Mouse (Mus musculus) MEL (cell line): ENCODE measurements around the gene Rapgef4. TPM values are rescaled to one million over a fixed set of nuclear protein-coding genes. Genes with fewer than 3 reads are reported as not detected.

ENCODE experiments used
- DNase-seq: peaks from one replicate; pipeline ENCODE4 v3.0.0; 2011; ENCODE audit warnings: low read depth, low spot score
- H3K27ac ChIP-seq: 2 replicates; pipeline ENCODE4 v1.5.1; 2012; ENCODE audit warnings: low read depth, mild to moderate bottlenecking, control low read depth, low read length, moderate library complexity; ENCODE audit not compliant: control insufficient read depth
- H3K27me3 ChIP-seq, 2 experiments: fragments of 150-350 bp in 1 of 2; sonication (generic) in 1 of 2; 2 replicates each; pipeline ENCODE4 v1.6.1; 2012; ENCODE audit warnings: low read length in 2 of 2, mild to moderate bottlenecking in 2 of 2, improper control_type of control experiment in 1 of 2, moderate library complexity in 1 of 2; ENCODE audit not compliant: insufficient read depth in 2 of 2, control insufficient read depth in 1 of 2
- H3K36me3 ChIP-seq, 2 experiments: 2 replicates each; pipeline ENCODE4 v1.6.1; 2012 to 2014; ENCODE audit warnings: low read length in 2 of 2, improper control_type of control experiment in 1 of 2, inconsistent platforms in 1 of 2, mild to moderate bottlenecking in 1 of 2; ENCODE audit not compliant: insufficient read depth in 2 of 2, control insufficient read depth in 1 of 2
- H3K4me1 ChIP-seq, 2 experiments: fragments of 150-350 bp in 1 of 2; sonication (generic) in 1 of 2; 2 replicates each; pipeline ENCODE4 v1.6.1; 2012; ENCODE audit warnings: low read length in 2 of 2, improper control_type of control experiment in 1 of 2, mild to moderate bottlenecking in 1 of 2; ENCODE audit not compliant: insufficient read depth in 2 of 2, control insufficient read depth in 1 of 2
- H3K4me3 ChIP-seq, 2 experiments: fragments of 150-350 bp in 1 of 2; sonication (generic) in 1 of 2; 2 replicates each; pipeline ENCODE4 v1.5.1; 2012; ENCODE audit warnings: low read depth in 2 of 2, low read length in 2 of 2, mild to moderate bottlenecking in 2 of 2, moderate library complexity in 2 of 2, control low read depth in 1 of 2, improper control_type of control experiment in 1 of 2; ENCODE audit not compliant: control insufficient read depth in 1 of 2, insufficient read depth in 1 of 2
- H3K79me2 ChIP-seq: 2 replicates; pipeline ENCODE4 v1.6.1; 2012; ENCODE audit warnings: mild to moderate bottlenecking, low read length, moderate library complexity; ENCODE audit not compliant: control insufficient read depth, poor library complexity, insufficient read depth
- H3K9ac ChIP-seq: 2 replicates; pipeline ENCODE4 v1.6.1; 2012; ENCODE audit warnings: low read depth, mild to moderate bottlenecking, control low read depth, low read length, moderate library complexity; ENCODE audit not compliant: control insufficient read depth, poor library complexity, severe bottlenecking
- H3K9me3 ChIP-seq: fragments of 150-350 bp; sonication (generic); replicated peaks from 2 replicates; pipeline ENCODE4 v1.6.1; 2012; ENCODE audit warnings: mild to moderate bottlenecking, low read length, improper control_type of control experiment, moderate library complexity; ENCODE audit not compliant: insufficient read depth
- CHD1 ChIP-seq: IDR thresholded peaks from 2 replicates; pipeline ENCODE4 v1.6.1; 2012; ENCODE audit warnings: low read depth, mild to moderate bottlenecking, inconsistent platforms, low read length, improper control_type of control experiment
- CTCF ChIP-seq, 3 experiments: IDR thresholded peaks in 2 of 3; conservative IDR thresholded peaks in 1 of 3; 2 replicates each; pipeline ENCODE4 v1.5.1; 2011 to 2012; ENCODE audit warnings: low read length in 3 of 3, low read depth in 2 of 3, mild to moderate bottlenecking in 2 of 3, improper control_type of control experiment in 1 of 3, inconsistent platforms in 1 of 3, mixed read lengths in 1 of 3, moderate library complexity in 1 of 3; ENCODE audit not compliant: control insufficient read depth in 1 of 3, insufficient read depth in 1 of 3, poor library complexity in 1 of 3, severe bottlenecking in 1 of 3
- E2F4 ChIP-seq: IDR thresholded peaks from 2 replicates; pipeline ENCODE4 v1.6.1; 2011; ENCODE audit warnings: low read depth, low read length, improper control_type of control experiment, borderline replicate concordance
- ELF1 ChIP-seq: IDR thresholded peaks from 2 replicates; pipeline ENCODE4 v1.6.1; 2014; ENCODE audit warnings: low read depth, mild to moderate bottlenecking, inconsistent platforms, low read length, improper control_type of control experiment, moderate library complexity
- GABPA ChIP-seq: IDR thresholded peaks from 2 replicates; pipeline ENCODE4 v1.6.1; 2012; ENCODE audit warnings: low read depth, mild to moderate bottlenecking, inconsistent platforms, low read length, improper control_type of control experiment, moderate library complexity
- GATA1 ChIP-seq: IDR thresholded peaks from 2 replicates; pipeline ENCODE4 v1.6.1; 2011; ENCODE audit warnings: low read depth, low read length, improper control_type of control experiment
- HCFC1 ChIP-seq: IDR thresholded peaks from 2 replicates; pipeline ENCODE4 v1.6.1; 2012; ENCODE audit warnings: low read depth, mild to moderate bottlenecking, inconsistent platforms, low read length, improper control_type of control experiment, moderate library complexity
- MAX ChIP-seq: IDR thresholded peaks from 2 replicates; pipeline ENCODE4 v1.6.1; 2011; ENCODE audit warnings: low read length, improper control_type of control experiment
- MEF2A ChIP-seq: IDR thresholded peaks from 2 replicates; pipeline ENCODE4 v1.6.1; 2014; ENCODE audit warnings: low read depth, mild to moderate bottlenecking, inconsistent platforms, low read length, improper control_type of control experiment; ENCODE audit not compliant: poor library complexity, insufficient replicate concordance, severe bottlenecking; ENCODE audit errors: extremely low read depth
- MYB ChIP-seq: IDR thresholded peaks from 2 replicates; pipeline ENCODE4 v1.6.1; 2011; ENCODE audit warnings: mild to moderate bottlenecking, low read depth, low read length, improper control_type of control experiment
- MYC ChIP-seq: IDR thresholded peaks from 2 replicates; pipeline ENCODE4 v1.6.1; 2011; ENCODE audit warnings: low read depth, mild to moderate bottlenecking, low read length, improper control_type of control experiment, moderate library complexity
- NELFE ChIP-seq: IDR thresholded peaks from 2 replicates; pipeline ENCODE4 v1.6.1; 2011; ENCODE audit warnings: low read depth, low read length, improper control_type of control experiment
- POLR2A ChIP-seq, 2 experiments: IDR thresholded peaks; 2 replicates each; pipeline ENCODE4 v1.6.1; 2011 to 2012; ENCODE audit warnings: low read length in 2 of 2, mild to moderate bottlenecking in 2 of 2, control low read depth in 1 of 2, improper control_type of control experiment in 1 of 2, low read depth in 1 of 2, moderate library complexity in 1 of 2; ENCODE audit not compliant: control insufficient read depth in 1 of 2, insufficient read depth in 1 of 2, poor library complexity in 1 of 2
- RAD21 ChIP-seq: IDR thresholded peaks from 2 replicates; pipeline ENCODE4 v1.6.1; 2011; ENCODE audit warnings: mild to moderate bottlenecking, low read depth, low read length, improper control_type of control experiment
- SMC3 ChIP-seq: IDR thresholded peaks from 2 replicates; pipeline ENCODE4 v1.6.1; 2011; ENCODE audit warnings: low read depth, low read length, improper control_type of control experiment
- TBP ChIP-seq: IDR thresholded peaks from 2 replicates; pipeline ENCODE4 v1.8.0; 2011; ENCODE audit warnings: low read depth, low read length, improper control_type of control experiment
- TCF12 ChIP-seq: IDR thresholded peaks from 2 replicates; pipeline ENCODE4 v1.6.1; 2014; ENCODE audit warnings: low read depth, mild to moderate bottlenecking, inconsistent platforms, low read length, improper control_type of control experiment, moderate library complexity
- UBTF ChIP-seq: IDR thresholded peaks from 2 replicates; pipeline ENCODE4 v1.6.1; 2012; ENCODE audit warnings: low read depth, mild to moderate bottlenecking, inconsistent platforms, low read length, improper control_type of control experiment, moderate library complexity, borderline replicate concordance; ENCODE audit not compliant: insufficient read depth
- USF1 ChIP-seq: IDR thresholded peaks from 2 replicates; pipeline ENCODE4 v1.6.1; 2014; ENCODE audit warnings: low read depth, mild to moderate bottlenecking, inconsistent platforms, low read length, improper control_type of control experiment, moderate library complexity
- USF2 ChIP-seq, 2 experiments: IDR thresholded peaks; 2 replicates each; pipeline ENCODE4 v1.6.1; 2011 to 2012; ENCODE audit warnings: improper control_type of control experiment in 2 of 2, low read length in 2 of 2, borderline replicate concordance in 1 of 2, inconsistent platforms in 1 of 2, low read depth in 1 of 2, mild to moderate bottlenecking in 1 of 2; ENCODE audit not compliant: insufficient read depth in 1 of 2
- ZC3H11A ChIP-seq: IDR thresholded peaks from 2 replicates; pipeline ENCODE4 v1.6.1; 2012; ENCODE audit warnings: low read depth, mild to moderate bottlenecking, inconsistent platforms, low read length, improper control_type of control experiment
- ZKSCAN1 ChIP-seq: IDR thresholded peaks from 2 replicates; pipeline ENCODE4 v1.6.1; 2012; ENCODE audit warnings: low read depth, mild to moderate bottlenecking, inconsistent platforms, low read length, improper control_type of control experiment, moderate library complexity
- ZNF384 ChIP-seq: IDR thresholded peaks from 2 replicates; pipeline ENCODE4 v1.6.1; 2012; ENCODE audit warnings: low read depth, mild to moderate bottlenecking, inconsistent platforms, low read length, improper control_type of control experiment
- polyA plus RNA-seq, 2 experiments: library from polyadenylated mRNA; stranded (reverse) in 1 of 2; unstranded in 1 of 2; fragments of >175 nt in 1 of 2; fragments of >200 nt in 1 of 2; gene quantifications; 2 replicates each; pipeline versions ENCODE4 v1.2.1 to v1.2.4; 2012; ENCODE audit warnings: low replicate concordance in 2 of 2, low read depth in 1 of 2; ENCODE audit not compliant: insufficient read length in 2 of 2, insufficient read depth in 1 of 2, missing spikeins in 1 of 2
- total RNA-seq: library from RNA; depleted of rRNA; stranded (reverse); fragments of 300-350 nt; gene quantifications from 2 replicates; pipeline ENCODE4 v1.2.3, GENCODE M21; 2012

The Rapgef4 gene
- total and polyA plus RNA-seq, 3 experiments = not detected

- H3K9ac ChIP-seq = no peak overlapping the region
- H3K27me3 ChIP-seq = peaks cover 0 to 4% of the 10 kb centered on the region in 2 experiments; a peak in 2 of 4 replicates
- H3K4me1 ChIP-seq = no peaks in the 10 kb centered on the region
- no peaks in the 10 kb centered on the region for H3K79me2 ChIP-seq
- no peaks in the 10 kb centered on the region for H3K9me3 ChIP-seq
- H3K27ac ChIP-seq = no peak overlapping the region
- no peak overlapping the region for H3K4me3 ChIP-seq
- H3K36me3 ChIP-seq = no peaks in the 10 kb centered on the region
- no peak for DNase-seq
- no peak for TF ChIP-seq CHD1
- TF ChIP-seq ZKSCAN1 = no peak
- TF ChIP-seq ZNF384 = no peak
- TF ChIP-seq RAD21 = no peak
- TF ChIP-seq ZC3H11A = no peak
- no peak for TF ChIP-seq USF1
- TF ChIP-seq TBP = no peak
- no peak for TF ChIP-seq CTCF (IDR thresholded peaks at IDR 0.05 in 2 of 3, conservative IDR thresholded peaks at IDR 0.05 in 1 of 3; ENCODE audit: control insufficient read depth in 1 of 3, insufficient read depth in 1 of 3, low read depth in 2 of 3, low read length in 3 of 3, poor library complexity in 1 of 3, severe bottlenecking in 1 of 3)
- TF ChIP-seq MEF2A = no peak
- TF ChIP-seq E2F4 = no peak
- TF ChIP-seq, all 39 proteins: peak for 0
Observed at GRCm38 (mm10) chr2:72029586-72030144, 48.6 kb downstream of the Rapgef4 start.

GRCm38 (mm10) chr2:72031717-72032116 is 50.7 kb downstream of the Rapgef4 start:
- H3K36me3 ChIP-seq = no peaks in the 10 kb centered on the region
- no peak for TF ChIP-seq MYB
- no peak for TF ChIP-seq GATA1
- TF ChIP-seq MAX = no peak
- no peak for TF ChIP-seq POLR2A (IDR thresholded peaks at IDR 0.05; ENCODE audit: control insufficient read depth in 1 of 2, insufficient read depth in 1 of 2, low read depth in 1 of 2, low read length in 2 of 2, poor library complexity in 1 of 2)
- no peak for TF ChIP-seq MYC
- TF ChIP-seq NELFE = no peak
- TF ChIP-seq UBTF = no peak
- no peak for TF ChIP-seq ZC3H11A
- TF ChIP-seq USF2 (IDR thresholded peaks at IDR 0.05; ENCODE audit: borderline replicate concordance in 1 of 2, insufficient read depth in 1 of 2, low read depth in 1 of 2, low read length in 2 of 2) = no peak
- no peak for TF ChIP-seq HCFC1
- TF ChIP-seq ZNF384 = no peak
- TF ChIP-seq CHD1 = no peak
- TF ChIP-seq ZKSCAN1 = no peak
- no peak for TF ChIP-seq ELF1
- TF ChIP-seq GABPA = no peak
- no peak for TF ChIP-seq TCF12
- TF ChIP-seq CTCF (IDR thresholded peaks at IDR 0.05 in 2 of 3, conservative IDR thresholded peaks at IDR 0.05 in 1 of 3; ENCODE audit: control insufficient read depth in 1 of 3, insufficient read depth in 1 of 3, low read depth in 2 of 3, low read length in 3 of 3, poor library complexity in 1 of 3, severe bottlenecking in 1 of 3) = no peak
- no peak for TF ChIP-seq SMC3
- TF ChIP-seq, all 39 proteins: peak for 0
- Histone ChIP-seq H3K27me3 (peaks cover 0 to 2% of the 10 kb centered on the region in 2 experiments; a peak in 1 of 4 replicates), H3K27ac (no peak overlapping the region), H3K9ac (no peak overlapping the region), H3K4me1 (no peaks in the 10 kb centered on the region), H3K79me2 (no peaks in the 10 kb centered on the region), H3K4me3 (no peak overlapping the region), H3K9me3 (no peaks in the 10 kb centered on the region)
- no peak for DNase-seq
